Mouse (Mus musculus): Measurements from ENCODE around the gene Plgrkt. TPM values are rescaled to one million over a fixed set of nuclear protein-coding genes. Genes with fewer than 3 reads are reported as not detected.
A peak's percentile ranks its signal among the peaks of the same experiment; 100 is the strongest.

Gene Plgrkt
- polyA plus RNA-seq, 1 experiment from 2014 or later: 84.4 TPM

DNA sequence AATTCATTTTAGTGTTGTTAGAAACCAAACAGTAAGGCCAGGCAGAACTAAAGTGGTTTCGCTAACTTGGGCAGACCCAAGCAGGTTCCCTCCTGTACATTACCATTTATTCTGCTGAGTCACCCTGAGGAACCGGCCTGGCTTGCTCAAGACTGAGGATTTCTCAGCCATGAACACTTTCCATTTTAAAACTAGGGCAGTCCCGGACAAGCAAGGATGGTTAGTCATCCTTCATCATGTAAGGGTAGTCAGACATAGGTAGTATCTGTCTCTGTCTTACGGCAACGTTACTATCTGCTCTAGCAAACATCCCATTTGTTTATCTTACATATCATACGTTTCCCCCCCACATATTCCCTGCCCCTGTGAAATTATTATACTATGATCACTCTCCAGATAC lies 17.8 kb upstream of the Plgrkt start:
- Histone ChIP-seq H3K4me1 (replicated peaks; ENCODE audit: insufficient read depth, low read length) (no peaks in the 10 kb centered on the region), H3K9me3 (replicated peaks; ENCODE audit: low read length) (no peaks in the 10 kb centered on the region), H3K27ac (no peak overlapping the region), H3K36me3 (ENCODE audit: insufficient read depth, low read length) (no peaks in the 10 kb centered on the region), H3K27me3 (ENCODE audit: insufficient read depth, low read length) (no peaks in the 10 kb centered on the region), H3K9ac (ENCODE audit: low read depth, low read length) (no peak overlapping the region), H3K4me2 (ENCODE audit: low read length) (no peak overlapping the region), H3K4me3 (replicated peaks; ENCODE audit: low read depth, low read length) (no peak overlapping the region)
- ATAC-seq (replicated peaks; ENCODE audit: low FRiP score, low read depth): no peak
- DNase-seq (ENCODE audit: low spot score): no peak
- 75% methylated on average over 6 of the region's 6 CpGs for WGBS
- TF ChIP-seq CTCF (IDR thresholded peaks at IDR 0.05; ENCODE audit: low read depth): no peak

DNA sequence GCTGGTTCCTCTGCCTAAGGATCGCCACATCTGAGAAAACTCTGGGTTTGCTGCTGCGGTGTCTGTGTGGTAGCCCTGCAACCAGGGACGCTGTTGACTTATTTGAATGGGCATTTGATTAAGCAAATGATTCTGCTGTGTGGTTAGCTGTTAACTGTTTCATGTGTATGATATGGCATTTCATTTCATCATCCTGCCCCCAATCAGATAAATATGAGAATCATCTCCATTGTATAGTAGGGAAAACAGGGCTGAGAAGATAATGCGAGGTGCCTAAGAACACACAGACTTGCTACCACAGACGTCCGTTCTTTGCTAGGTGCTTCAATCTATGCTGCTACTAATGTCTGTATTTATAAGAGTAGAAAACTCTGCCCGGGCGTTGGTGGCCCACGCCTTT lies 17.2 kb upstream of the Plgrkt start:
- WGBS: 88% methylated on average over 9 of the region's 9 CpGs
- H3K4me3 ChIP-seq (replicated peaks; ENCODE audit: low read depth, low read length): no peak overlapping the region
- no peak for TF ChIP-seq CTCF (IDR thresholded peaks at IDR 0.05; ENCODE audit: low read depth)
- H3K36me3 ChIP-seq (ENCODE audit: insufficient read depth, low read length): no peaks in the 10 kb centered on the region
- no peak for DNase-seq (ENCODE audit: low spot score)
- H3K9me3 ChIP-seq (replicated peaks; ENCODE audit: low read length): no peaks in the 10 kb centered on the region
- H3K4me2 ChIP-seq (ENCODE audit: low read length): no peak overlapping the region
- ATAC-seq (replicated peaks; ENCODE audit: low FRiP score, low read depth): no peak
- no peaks in the 10 kb centered on the region for H3K27me3 ChIP-seq (ENCODE audit: insufficient read depth, low read length)
- no peak overlapping the region for H3K27ac ChIP-seq
- H3K4me1 ChIP-seq (replicated peaks; ENCODE audit: insufficient read depth, low read length): no peaks in the 10 kb centered on the region
- H3K9ac ChIP-seq (ENCODE audit: low read depth, low read length): no peak overlapping the region

DNA sequence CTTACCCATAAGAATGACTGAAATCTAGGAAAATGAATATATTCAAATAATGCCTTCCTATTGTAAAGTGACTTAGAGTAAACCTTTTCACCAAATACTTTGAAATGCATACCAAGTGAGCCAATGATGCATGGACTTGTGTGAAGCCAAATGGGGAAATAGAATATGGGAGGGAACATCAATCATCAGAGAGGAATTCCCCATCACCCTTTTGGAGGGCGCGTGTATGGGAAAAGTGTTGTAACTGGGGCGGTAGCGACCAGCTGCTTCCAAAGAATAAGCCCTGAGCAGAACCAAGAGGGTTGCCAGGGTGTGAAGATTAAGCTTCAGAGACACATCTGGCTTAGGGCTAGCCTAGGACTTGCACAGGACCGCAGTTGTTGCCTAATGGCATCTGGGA lies 16.2 kb upstream of the Plgrkt start:
- Histone ChIP-seq H3K36me3 (ENCODE audit: insufficient read depth, low read length) (no peaks in the 10 kb centered on the region), H3K4me2 (ENCODE audit: low read length) (no peak overlapping the region), H3K27me3 (ENCODE audit: insufficient read depth, low read length) (no peaks in the 10 kb centered on the region), H3K9ac (ENCODE audit: low read depth, low read length) (no peak overlapping the region), H3K9me3 (replicated peaks; ENCODE audit: low read length) (no peaks in the 10 kb centered on the region), H3K27ac (no peak overlapping the region), H3K4me1 (replicated peaks; ENCODE audit: insufficient read depth, low read length) (no peaks in the 10 kb centered on the region), H3K4me3 (replicated peaks; ENCODE audit: low read depth, low read length) (no peak overlapping the region)
- DNase-seq (ENCODE audit: low spot score) (no peak), ATAC-seq (replicated peaks; ENCODE audit: low FRiP score, low read depth) (no peak)
- TF ChIP-seq CTCF (IDR thresholded peaks at IDR 0.05; ENCODE audit: low read depth): no peak
- 85% methylated on average over 5 of the region's 5 CpGs for WGBS

DNA sequence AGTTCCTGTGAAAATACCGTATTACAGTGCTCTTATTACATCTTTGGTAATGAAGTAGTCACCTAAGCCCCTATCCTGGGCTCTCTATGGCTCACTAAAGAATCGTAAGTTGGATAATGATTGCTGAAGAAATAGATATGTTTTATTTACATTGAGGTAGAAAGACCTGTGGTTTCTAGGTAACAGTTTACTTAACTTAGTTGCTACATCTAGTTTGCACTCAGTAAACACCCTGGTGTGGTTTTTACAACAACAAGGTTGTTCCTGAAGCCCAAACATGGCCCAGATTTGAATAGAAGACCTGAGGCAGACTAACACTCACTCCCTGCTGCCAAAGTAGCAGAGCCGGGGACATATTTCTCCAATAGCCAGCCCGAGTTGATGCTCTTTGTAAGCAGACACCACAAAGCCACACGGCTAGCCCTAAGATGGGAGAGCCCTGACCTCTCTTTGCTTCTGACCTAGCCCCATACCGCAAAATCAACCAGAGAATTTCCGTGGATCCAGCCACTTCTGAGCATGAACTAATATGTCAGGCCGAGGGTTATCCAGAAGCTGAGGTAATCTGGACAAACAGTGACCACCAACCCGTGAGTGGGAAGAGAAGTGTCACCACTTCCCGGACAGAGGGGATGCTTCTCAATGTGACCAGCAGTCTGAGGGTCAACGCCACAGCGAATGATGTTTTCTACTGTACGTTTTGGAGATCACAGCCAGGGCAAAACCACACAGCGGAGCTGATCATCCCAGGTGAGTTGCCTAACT lies 12.8 kb upstream of the Plgrkt start:
- H3K27ac ChIP-seq: no peak overlapping the region
- TF ChIP-seq CTCF (IDR thresholded peaks at IDR 0.05; ENCODE audit: low read depth): no peak
- ATAC-seq (replicated peaks; ENCODE audit: low FRiP score, low read depth): no peak
- H3K4me2 ChIP-seq (ENCODE audit: low read length): no peak overlapping the region
- H3K36me3 ChIP-seq (ENCODE audit: insufficient read depth, low read length): no peaks in the 10 kb centered on the region
- no peak overlapping the region for H3K9ac ChIP-seq (ENCODE audit: low read depth, low read length)
- no peaks in the 10 kb centered on the region for H3K9me3 ChIP-seq (replicated peaks; ENCODE audit: low read length)
- H3K4me3 ChIP-seq (replicated peaks; ENCODE audit: low read depth, low read length): no peak overlapping the region
- no peak for DNase-seq (ENCODE audit: low spot score)
- H3K4me1 ChIP-seq (replicated peaks; ENCODE audit: insufficient read depth, low read length): no peaks in the 10 kb centered on the region
- WGBS: 81% methylated on average over 14 of the region's 14 CpGs
- no peaks in the 10 kb centered on the region for H3K27me3 ChIP-seq (ENCODE audit: insufficient read depth, low read length)

DNA sequence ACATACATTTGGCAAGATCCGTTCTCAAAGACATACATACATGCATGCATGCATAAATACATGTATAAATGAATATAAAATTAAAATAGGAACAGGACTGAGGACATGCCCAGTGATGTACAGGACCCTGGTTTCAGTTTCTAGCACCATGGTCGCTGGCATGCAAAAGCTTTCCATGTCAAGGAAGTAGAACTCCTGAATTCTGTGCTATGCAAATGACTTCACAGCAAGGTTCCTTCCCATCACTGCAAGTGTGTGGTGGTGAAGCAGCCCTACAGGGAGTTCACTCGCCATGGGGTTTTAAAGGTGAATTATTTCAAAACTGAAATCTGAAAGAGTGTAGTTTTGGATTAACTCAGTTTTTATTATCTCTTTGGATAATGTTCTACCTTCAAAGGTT lies 9.2 kb upstream of the Plgrkt start:
- Histone ChIP-seq H3K27ac (no peak overlapping the region), H3K27me3 (ENCODE audit: insufficient read depth, low read length) (no peaks in the 10 kb centered on the region; the same call in 1 of the 2 replicates), H3K9me3 (replicated peaks; ENCODE audit: low read length) (no peaks in the 10 kb centered on the region), H3K36me3 (ENCODE audit: insufficient read depth, low read length) (no peaks in the 10 kb centered on the region), H3K4me2 (ENCODE audit: low read length) (no peak overlapping the region), H3K9ac (ENCODE audit: low read depth, low read length) (no peak overlapping the region), H3K4me3 (replicated peaks; ENCODE audit: low read depth, low read length) (no peak overlapping the region), H3K4me1 (replicated peaks; ENCODE audit: insufficient read depth, low read length) (no peaks in the 10 kb centered on the region)
- DNase-seq (ENCODE audit: low spot score) (no peak), ATAC-seq (replicated peaks; ENCODE audit: low FRiP score, low read depth) (no peak)
- TF ChIP-seq CTCF (IDR thresholded peaks at IDR 0.05; ENCODE audit: low read depth): no peak
- 80% methylated on average over 3 of the region's 3 CpGs for WGBS

DNA sequence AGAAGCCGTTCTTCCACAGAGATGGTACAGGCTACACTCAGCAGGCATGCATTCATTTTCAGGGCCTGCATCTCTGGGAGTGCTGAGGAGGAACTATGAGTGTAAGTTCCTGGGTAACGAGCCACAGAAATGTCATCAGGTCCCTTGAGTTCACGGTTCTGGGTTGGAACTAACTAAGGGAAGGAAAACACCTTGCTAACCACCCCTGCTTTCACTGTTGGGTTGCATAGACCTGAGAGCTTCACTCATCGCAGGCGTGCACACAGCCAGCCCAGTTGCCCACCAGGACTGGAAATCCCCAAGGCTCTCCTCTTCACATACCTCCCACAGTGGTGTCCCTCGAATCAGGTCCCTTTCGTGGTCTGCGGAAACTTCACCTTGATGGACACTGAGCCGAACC lies 7.8 kb upstream of the Plgrkt start:
- ATAC-seq (replicated peaks; ENCODE audit: low FRiP score, low read depth): no peak
- no peak overlapping the region for H3K27ac ChIP-seq
- H3K9ac ChIP-seq (ENCODE audit: low read depth, low read length): no peak overlapping the region
- no peaks in the 10 kb centered on the region for H3K9me3 ChIP-seq (replicated peaks; ENCODE audit: low read length)
- H3K4me1 ChIP-seq (replicated peaks; ENCODE audit: insufficient read depth, low read length): no peaks in the 10 kb centered on the region
- no peak for DNase-seq (ENCODE audit: low spot score)
- H3K4me3 ChIP-seq (replicated peaks; ENCODE audit: low read depth, low read length): no peak overlapping the region
- H3K36me3 ChIP-seq (ENCODE audit: insufficient read depth, low read length): no peaks in the 10 kb centered on the region
- no peak overlapping the region for H3K4me2 ChIP-seq (ENCODE audit: low read length)
- H3K27me3 ChIP-seq (ENCODE audit: insufficient read depth, low read length): no peaks in the 10 kb centered on the region; the same call in 1 of the 2 replicates
- WGBS: 92% methylated on average over 9 of the region's 9 CpGs
- TF ChIP-seq CTCF (IDR thresholded peaks at IDR 0.05; ENCODE audit: low read depth): no peak

DNA sequence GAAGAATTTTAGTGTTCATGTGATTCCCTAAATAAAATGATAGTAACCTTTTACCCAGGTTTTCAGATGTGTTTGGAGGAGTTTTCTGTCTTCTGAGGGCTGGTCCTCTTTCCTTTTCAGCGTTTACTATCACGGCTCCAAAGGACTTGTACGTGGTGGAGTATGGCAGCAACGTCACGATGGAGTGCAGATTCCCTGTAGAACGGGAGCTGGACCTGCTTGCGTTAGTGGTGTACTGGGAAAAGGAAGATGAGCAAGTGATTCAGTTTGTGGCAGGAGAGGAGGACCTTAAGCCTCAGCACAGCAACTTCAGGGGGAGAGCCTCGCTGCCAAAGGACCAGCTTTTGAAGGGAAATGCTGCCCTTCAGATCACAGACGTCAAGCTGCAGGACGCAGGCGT lies 6.2 kb upstream of the Plgrkt start:
- 36% methylated on average over 11 of the region's 11 CpGs for WGBS
- Histone ChIP-seq H3K4me3 (replicated peaks; ENCODE audit: low read depth, low read length) (no peak overlapping the region), H3K4me1 (replicated peaks; ENCODE audit: insufficient read depth, low read length) (no peaks in the 10 kb centered on the region), H3K9me3 (replicated peaks; ENCODE audit: low read length) (no peaks in the 10 kb centered on the region), H3K27ac (no peak overlapping the region), H3K36me3 (ENCODE audit: insufficient read depth, low read length) (no peaks in the 10 kb centered on the region), H3K4me2 (ENCODE audit: low read length) (peak overlapping the region; percentile 45), H3K27me3 (ENCODE audit: insufficient read depth, low read length) (no peaks in the 10 kb centered on the region; the same call in 1 of the 2 replicates), H3K9ac (ENCODE audit: low read depth, low read length) (no peak overlapping the region)
- DNase-seq (ENCODE audit: low spot score) (no peak), ATAC-seq (replicated peaks; ENCODE audit: low FRiP score, low read depth) (no peak)
- no peak for TF ChIP-seq CTCF (IDR thresholded peaks at IDR 0.05; ENCODE audit: low read depth)
